Mouse (Mus musculus) left cerebral cortex, postnatal 14 days (tissue): ENCODE results near the gene Dpep1. TPM values are rescaled to one million over a fixed set of nuclear protein-coding genes. Genes with fewer than 3 reads are reported as not detected.
"Not testable (repeated sequence)": the region's sequence is repeated elsewhere in the genome, so short reads cannot be mapped to it uniquely, and the experiment has no call there.

ENCODE experiments used
- DNase-seq, 2 experiments: peaks; one replicate each; pipeline ENCODE4 v3.0.0; 2021 to 2022; ENCODE audit warnings: low spot score in 2 of 2, mixed read lengths in 1 of 2
- intact Hi-C: fragments of 180-260 bp; cut with DNase I; formaldehyde crosslinking; loops from one replicate; pipeline ENCODE4 v1.15.1; 2025
- long read RNA-seq, 2 experiments: library from polyadenylated mRNA; stranded (forward); transcript quantifications; one replicate each; pipeline ENCODE4 v2.0.0; 2021
- total RNA-seq, 2 experiments: library from RNA; stranded (reverse); gene quantifications; 2 replicates each; pipeline ENCODE4 v1.2.3; 2021

Dpep1 gene
- not detected for total RNA-seq
- long read RNA-seq, experiment 1 = 0 reads
- long read RNA-seq, experiment 2 = 0 reads

DNA sequence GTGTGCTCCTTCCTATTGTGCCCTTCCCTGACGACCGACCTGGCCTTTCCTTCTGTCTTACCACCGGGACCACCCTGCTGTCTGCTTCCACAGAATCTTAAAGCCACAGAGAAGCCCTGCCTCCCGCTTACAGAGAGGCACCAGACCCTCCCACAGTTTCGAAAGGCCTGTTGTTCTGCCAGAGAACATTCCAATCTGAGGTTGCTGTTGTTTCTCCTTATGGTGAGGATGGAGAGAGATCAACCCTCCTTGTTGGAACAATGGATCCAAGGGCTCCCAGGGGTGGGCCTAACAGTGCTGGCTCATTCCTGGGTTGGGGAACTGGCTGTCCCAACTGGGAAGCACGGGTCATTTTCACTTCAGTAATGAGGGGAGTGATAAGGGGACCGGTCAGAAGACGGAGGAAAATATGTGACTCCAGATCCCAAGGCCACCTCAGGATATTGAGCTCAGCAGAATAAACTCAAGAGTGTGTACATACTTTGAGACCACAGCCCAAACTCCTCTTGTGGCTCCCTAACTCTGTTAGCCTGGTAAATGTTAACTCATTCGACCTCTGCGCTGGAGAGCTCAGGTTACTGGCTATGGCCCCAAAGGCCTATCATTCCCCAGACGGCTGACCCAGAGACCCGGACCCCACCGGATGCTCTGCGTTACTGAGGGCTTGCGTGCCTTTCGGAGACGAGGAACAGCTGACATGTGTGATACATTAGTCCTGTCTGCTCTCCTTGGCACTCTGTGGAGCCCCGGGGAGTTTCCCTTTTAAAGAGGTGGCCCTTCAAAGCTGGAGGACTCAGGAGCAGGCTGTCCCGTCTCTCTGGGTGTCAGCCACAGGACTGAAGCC is at the start of gene Dpep1:
Gene Dpep1, plus strand, starts transcription at position 677 of the 844 bp plus-strand sequence.
- intact Hi-C loops = no loop called here
- no peak for DNase-seq

DNA sequence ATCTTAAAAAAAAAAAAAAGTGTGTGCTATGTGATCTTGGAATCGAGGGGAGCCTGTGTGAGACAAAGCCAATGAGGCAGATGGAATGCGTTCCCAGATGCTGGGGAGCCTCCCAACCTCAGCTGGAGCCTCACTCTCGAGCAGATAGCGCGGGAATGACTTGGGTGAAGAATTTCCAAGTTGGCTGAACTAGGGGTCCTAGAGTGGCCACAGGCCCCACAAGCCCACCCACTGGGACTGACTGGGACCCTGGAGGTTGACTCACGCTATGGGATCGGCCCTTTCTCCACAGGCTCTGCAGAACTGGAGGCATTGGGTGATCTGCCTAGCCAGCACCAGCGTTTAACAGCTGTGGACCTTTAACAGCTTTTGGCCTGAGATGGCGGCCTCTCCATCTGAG is 49.8 kb upstream of the Dpep1 start:
- intact Hi-C loops = no loop called here
- no peak for DNase-seq

- intact Hi-C loops = no loop called here
- DNase-seq = peak; percentile 61 to 81
Measured at GRCm38 (mm10) chr8:123137645-123138077, 48.4 kb upstream of the Dpep1 start.

DNA sequence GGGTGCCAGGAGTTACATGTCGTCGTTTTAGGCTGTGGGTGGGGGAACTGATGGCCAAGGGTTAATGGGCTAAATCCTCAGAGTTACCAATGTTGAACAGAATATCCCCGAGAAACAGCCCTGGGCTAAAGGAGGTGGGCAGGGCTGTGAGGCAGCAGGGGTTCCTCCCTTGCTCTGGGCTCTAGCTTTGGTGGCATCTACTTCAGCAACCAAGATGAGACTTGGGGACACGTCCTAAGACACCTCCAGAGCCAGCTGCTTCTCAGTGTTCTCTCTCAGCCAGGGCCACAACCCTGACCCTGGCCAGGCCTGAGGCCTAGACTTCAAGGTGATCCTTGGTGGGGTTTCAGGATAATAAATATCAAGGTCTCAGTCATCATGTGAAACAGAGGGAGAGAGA is 47.3 kb upstream of the Dpep1 start:
- DNase-seq = no peak
- intact Hi-C loops = no loop called here

DNA sequence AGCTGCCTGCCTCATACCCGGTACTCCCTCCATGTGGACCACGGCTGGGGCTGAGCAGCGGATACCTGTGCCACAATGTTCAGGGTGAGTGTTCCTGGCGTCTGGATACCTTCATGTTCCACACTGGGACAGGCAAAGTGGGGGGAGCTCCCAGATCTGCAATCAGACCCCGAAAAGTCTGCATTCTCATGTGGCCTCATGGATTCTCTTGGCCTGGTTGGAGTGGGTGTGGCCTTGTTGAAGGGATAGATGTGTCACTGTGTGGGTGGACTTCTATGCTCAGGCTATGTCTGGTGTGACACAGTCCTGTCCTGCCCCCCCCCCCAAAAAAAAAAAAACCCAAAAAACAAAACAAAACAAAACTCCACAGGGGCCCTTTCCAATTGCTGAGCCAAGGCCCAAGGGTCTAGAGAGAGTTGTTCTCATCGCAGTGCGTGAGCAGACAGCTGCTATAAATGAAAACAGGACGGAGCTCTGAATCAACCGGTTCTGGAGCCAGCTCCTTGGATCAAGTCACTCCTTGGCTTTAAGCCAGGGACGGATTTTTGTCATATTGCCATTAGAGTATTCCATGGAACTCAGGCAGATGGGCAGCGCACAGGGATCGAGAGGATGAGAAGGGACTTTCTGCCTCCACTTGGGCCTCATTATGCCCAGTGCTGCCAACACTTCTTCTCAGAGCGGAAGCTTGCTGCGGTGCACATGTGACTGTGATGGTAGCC is 44.1 kb upstream of the Dpep1 start:
- DNase-seq = peak; percentile 83 to 87
- intact Hi-C loops = no loop called here

DNA sequence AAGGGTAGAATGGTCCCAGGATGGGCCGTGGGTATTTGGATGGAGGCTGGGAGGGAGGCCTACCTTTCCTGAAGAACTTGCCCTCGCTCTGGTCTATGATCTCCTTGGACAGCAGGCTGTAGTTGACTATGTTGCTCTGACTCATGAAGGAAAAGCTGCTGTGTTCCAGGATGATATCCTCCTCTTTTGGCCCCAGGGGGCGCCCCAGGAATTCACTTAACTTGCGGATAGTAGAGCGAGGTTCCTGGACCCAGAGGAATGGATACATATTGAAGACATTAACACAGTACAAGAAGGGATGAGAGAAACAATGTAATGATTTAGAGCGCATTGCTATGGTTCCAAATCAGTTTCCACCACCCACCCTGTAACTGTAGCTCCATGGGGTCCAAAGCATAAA is 40.8 kb upstream of the Dpep1 start:
- no peak for DNase-seq
- intact Hi-C loops = no loop called here

- intact Hi-C loops = no loop called here
- DNase-seq = peak; percentile 37 to 42
Measured at GRCm38 (mm10) chr8:123146390-123146789, 39.7 kb upstream of the Dpep1 start.

GRCm38 (mm10) chr8:123150737-123151171 is 35.3 kb upstream of the Dpep1 start:
- DNase-seq = peak in 1 of 2 experiments; percentile 27
- intact Hi-C loops = loop anchor here (5.0 kb wide), 2 partner anchors 33 to 42 kb away; partner anchors contain the start of gene Cpne7

- intact Hi-C loops = no loop called here
- no peak for DNase-seq
Measured at GRCm38 (mm10) chr8:123155177-123155576, 30.9 kb upstream of the Dpep1 start.

GRCm38 (mm10) chr8:123156070-123156773 is 29.8 kb upstream of the Dpep1 start:
- intact Hi-C loops = no loop called here
- no peak for DNase-seq

- intact Hi-C loops = no loop called here
- DNase-seq = no peak
Measured at GRCm38 (mm10) chr8:123157888-123158465, 28.1 kb upstream of the Dpep1 start, which contains the start of gene Sult5a1. Sult5a1 (minus strand) TSS chr8:123158315.

GRCm38 (mm10) chr8:123181391-123181790 is 4.7 kb upstream of the Dpep1 start:
- intact Hi-C loops = no loop called here
- DNase-seq = no peak

DNA sequence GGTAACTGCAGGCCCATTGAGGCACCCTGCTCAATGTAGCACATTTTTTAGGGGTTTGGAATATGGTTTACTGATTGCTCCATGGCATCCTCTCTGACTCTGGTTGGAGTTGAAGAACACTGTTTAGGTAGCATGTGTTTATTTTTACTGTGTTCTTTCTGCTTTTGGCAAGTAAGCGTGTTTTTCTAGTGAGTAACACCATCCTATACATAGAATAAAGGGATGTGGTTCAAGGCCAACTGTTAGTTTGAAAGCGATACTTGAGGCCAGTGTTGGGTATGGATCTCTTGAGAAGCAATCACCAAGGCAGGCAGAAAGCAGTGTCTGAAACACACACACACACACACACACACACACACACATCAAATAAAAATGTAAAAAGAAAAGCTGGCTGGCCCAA is 2.0 kb downstream of the Dpep1 start:
- intact Hi-C loops = no loop called here
- no peak for DNase-seq

- no peak for DNase-seq
- intact Hi-C loops = no loop called here
Measured at GRCm38 (mm10) chr8:123188841-123189240, 2.8 kb downstream of the Dpep1 start.

DNA sequence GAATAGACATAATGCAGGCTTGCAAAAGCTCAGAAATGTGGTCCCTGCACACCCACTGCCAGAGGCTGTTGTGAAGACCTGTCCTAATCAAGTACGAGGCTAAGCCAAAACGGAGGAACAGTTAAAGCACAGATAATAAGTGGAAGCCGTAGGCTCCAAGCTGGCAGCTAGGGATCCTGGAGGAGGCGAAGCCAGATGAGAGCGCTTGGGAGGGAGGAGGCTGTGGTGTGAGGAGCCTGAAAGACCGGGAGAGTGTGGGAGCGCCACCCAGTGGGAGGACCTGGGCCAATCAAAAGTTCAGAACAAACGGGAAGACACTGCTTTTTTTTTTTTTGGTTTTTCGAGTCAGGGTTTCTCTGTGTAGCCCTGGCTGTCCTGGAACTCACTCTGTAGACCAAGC is 4.6 kb downstream of the Dpep1 start:
- intact Hi-C loops = loop anchor here (2.0 to 5.0 kb wide), 2 partner anchors 38 to 74 kb away; partner anchors contain the start of gene Cpne7
- peak; percentile 84 to 90 for DNase-seq

DNA sequence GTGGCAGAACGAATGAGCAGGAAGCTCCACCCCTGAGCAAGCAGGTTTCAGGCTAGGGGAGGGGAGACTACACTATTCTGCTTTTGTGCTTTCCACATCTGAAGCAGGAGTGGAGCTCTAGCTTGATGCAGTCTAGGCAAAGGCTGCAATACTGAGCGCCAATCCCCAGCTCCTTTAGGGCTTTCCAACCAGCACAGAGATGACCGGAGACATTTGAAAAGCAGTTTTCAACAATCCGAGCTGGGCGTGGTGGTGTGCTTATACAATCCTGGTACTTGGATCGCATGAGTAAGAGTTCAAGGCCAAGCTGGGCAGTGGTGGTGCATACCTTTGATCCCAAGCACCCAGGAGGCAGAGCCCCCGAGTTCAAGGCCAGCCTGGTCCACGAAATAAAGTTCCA is 5.9 kb downstream of the Dpep1 start:
- DNase-seq = no peak
- intact Hi-C loops = loop anchor here (2.0 to 5.0 kb wide), 2 partner anchors 40 to 75 kb away; partner anchors contain the start of gene Cpne7

DNA sequence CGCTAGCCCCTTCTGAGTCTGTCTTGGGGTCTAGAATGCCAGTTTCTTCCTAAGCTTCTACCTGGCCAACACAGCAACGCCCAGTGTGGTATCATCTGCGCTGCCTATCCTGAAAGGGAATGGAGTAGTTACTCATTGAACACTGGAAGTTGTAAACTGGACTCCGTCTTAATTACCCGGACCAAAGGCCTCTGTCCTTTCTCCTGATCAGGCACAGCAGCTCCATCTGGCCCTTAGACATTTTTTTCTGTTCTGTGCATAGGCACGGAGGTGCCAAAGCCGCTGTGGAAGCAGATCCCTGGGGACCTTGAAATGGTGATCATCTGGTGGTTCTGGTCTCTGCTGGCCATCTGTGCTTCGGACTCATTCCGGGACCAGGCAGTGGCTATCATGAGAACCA is 7.7 kb downstream of the Dpep1 start:
- no peak for DNase-seq
- intact Hi-C loops = loop anchor here (5.0 kb wide), 1 partner anchor 41 kb away; no protein-coding TSS in a partner anchor

GRCm38 (mm10) chr8:123197016-123197415 is 11.0 kb downstream of the Dpep1 start:
- intact Hi-C loops = not testable (repeated sequence)

DNA sequence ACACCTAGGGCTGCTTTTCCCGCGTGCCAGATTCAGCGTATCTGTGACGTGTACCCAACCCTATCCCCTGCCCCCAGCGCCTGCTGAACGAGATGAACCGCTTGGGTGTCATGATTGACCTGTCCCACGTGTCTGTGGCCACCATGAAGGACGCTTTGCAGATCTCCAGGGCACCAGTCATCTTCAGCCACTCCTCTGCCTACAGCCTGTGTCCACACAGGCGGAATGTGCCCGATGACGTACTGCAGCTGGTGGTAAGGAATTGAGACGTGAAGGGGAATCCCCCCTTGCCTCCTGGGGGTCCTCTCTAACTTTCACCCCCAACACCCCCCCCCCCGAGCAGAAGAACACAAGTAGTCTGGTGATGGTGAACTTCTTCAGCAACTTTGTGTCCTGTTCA is 13.8 kb downstream of the Dpep1 start:
- intact Hi-C loops = loop anchor here (5.0 to 10.0 kb wide), 2 partner anchors 305 to 363 kb away; no protein-coding TSS in a partner anchor
- DNase-seq = no peak

More at GRCm38 (mm10) chr8:123197016-123197415, 11.0 kb downstream of the Dpep1 start:
- DNase-seq = not testable (repeated sequence)
